Mouse (Mus musculus) lung, adult 2 months (tissue): ENCODE measurements at regions not wholly inside any gene's neighbourhood (a gene's known extent, or its start where the extent isn't known, plus 50 kb on each side); places are given as distances from the start of the nearest gene placed in this dataset.

Experiments used
- CTCF ChIP-seq: fragments of 200-500 bp; IDR thresholded peaks from 2 replicates; pipeline ENCODE4 v1.5.1; 2011; ENCODE audit warnings: mild to moderate bottlenecking, low read length, control low read depth; ENCODE audit not compliant: insufficient read depth
- POLR2A ChIP-seq: fragments of 200-500 bp; IDR thresholded peaks from 2 replicates; pipeline ENCODE4 v1.6.1; 2011; ENCODE audit warnings: low read depth, mild to moderate bottlenecking, control low read depth, low read length, borderline replicate concordance; ENCODE audit errors: extremely low read depth

- no peak for TF ChIP-seq CTCF
- TF ChIP-seq POLR2A = no peak
Measured at GRCm38 (mm10) chr16:62995555-62995954, 141.4 kb downstream of the Pros1 start.
